Mouse (Mus musculus) spleen, postnatal 14 days (tissue): ENCODE measurements around the gene Mrps12.

Experiments
- DNase-seq, 2 experiments: peaks; one replicate each; pipeline ENCODE4 v3.0.0; 2021 to 2022; ENCODE audit warnings: low spot score in 2 of 2

Mrps12 gene

GRCm38 (mm10) chr7:28741709-28742438, at the start of gene Mrps12, which contains the start of gene Sars2:
Mrps12 (minus strand) TSS chr7:28741820.
Sars2 (plus strand) TSS chr7:28741992.
- peak; percentile 87 to 90 for DNase-seq

DNA sequence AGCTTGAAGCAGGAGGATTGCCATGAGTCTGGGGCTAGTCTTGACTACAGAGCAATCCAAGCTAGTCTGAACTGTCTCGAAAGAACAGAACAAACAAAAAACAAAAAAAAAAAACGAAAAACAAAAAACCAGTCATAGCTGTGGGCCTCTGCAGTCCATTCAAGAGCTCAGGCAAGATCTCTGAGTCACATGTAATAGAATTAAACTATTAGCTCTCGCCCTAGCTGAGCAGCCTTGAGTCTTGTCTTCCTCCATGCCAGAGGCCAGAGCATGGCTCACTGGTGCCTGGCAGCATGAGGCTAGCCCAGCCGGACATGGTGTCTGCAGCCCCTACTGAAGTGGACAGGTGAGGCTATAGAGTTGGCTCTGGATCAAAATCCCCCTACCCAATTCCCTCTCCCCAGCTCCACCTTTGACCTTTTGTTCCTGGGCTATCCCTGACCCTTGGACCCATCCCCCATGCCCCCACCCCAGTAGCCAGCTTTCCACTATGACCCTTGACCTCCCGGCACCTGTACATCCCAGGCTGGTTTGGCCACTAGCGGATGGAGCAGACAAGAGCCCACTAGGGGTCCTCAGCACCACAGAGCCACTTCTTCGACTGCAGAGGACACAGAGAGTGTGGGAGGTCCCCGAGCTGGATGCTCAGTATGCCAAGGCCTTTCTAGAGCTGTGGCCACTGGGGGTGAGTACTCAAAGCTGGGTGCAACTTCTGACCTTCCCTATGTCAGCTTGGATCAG, 48.6 kb upstream of the Mrps12 start:
- DNase-seq: no peak

DNA sequence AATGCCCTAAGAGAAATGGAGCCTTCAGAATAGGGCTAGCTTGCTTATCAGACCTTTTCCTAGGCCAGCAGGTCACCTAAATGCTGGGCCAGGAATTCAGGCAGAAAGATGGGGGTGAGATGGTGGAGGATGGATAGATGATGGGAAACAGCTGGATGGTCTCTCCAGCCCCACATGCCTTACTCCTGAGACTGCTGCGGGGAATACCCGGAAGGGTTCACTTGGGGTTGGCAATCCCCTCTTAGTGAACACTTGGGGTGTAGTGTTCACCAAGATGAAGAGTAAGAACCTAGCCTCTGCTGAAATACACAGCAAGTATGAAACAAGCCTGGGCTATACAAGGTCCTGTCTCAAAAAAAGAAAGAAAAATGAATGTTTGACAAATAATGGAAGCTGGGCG, 47.6 kb upstream of the Mrps12 start:
- DNase-seq: no peak

DNA sequence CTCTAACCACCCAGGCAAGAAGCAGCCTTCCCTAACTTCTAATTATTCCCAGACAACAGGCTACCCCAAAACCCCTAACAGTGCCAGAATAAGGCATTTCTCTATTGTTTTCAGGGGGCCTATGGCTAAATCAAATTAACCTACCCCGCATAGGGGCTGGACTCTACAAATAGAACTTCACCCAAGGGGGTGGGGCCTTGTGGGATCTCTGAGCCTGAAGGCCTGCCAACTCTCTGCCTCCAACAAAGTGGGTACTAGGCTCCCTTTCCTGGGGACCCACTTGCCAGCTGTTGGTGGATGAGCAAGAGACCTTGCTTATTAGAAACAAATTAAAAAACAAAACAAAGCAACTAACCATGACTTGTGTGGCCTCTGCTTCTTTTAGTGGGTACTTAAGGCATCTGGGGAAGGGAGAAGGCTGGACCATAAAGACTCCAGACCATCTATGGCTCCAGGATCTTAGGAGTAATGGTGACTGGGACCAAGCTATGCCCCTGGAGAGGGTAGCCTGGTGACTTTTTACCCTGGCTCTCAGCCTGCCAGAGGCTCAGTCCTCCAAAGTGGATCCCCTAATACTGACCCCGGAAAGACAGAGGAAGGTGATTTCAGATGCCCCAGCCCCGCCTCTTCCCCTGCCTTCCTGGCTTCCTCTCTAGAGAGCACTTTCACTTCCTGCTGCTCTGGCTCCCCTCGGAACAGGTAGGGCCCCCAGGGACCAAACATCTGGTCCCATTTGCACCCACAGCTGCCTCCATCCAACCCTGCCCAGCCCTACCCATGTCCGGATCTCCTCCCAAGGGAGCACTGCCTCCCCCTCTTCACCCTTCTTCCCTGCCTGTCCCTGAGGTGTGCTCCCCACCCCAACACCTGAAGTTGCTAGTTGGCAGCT, 46.9 kb upstream of the Mrps12 start, which contains the start of gene Rinl:
Gene Rinl (plus strand): TSS at position 663 of the 889 bp plus-strand sequence.
- peak; percentile 61 to 73 for DNase-seq

GRCm38 (mm10) chr7:28787884-28788283, 46.3 kb upstream of the Mrps12 start:
- DNase-seq: no peak

GRCm38 (mm10) chr7:28785161-28785560, 43.5 kb upstream of the Mrps12 start:
- DNase-seq: no peak

DNA sequence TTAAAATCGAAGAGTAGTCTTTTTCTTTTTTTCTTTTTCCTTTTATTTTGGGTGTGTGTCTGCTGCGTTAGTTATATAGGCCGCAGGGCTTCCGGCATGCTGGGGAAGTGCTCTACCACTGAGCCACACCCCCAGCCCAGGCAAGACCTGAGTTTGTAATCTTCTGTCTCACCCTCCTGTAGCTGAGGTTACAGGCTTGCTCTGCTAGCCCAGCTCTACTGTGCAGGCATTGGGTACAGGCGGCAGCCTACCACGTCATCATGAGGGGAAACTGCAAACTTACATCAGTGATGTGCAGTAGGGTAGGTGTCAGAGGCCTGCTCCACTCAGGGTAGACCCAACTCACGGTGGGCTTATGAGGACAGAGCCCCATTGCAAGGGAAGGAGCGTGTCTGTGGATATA, 39.6 kb upstream of the Mrps12 start:
- DNase-seq: peak in 1 of 2 experiments; percentile 32

GRCm38 (mm10) chr7:28780857-28781256, 39.2 kb upstream of the Mrps12 start:
- DNase-seq: no peak

GRCm38 (mm10) chr7:28780067-28780658, 38.5 kb upstream of the Mrps12 start:
- peak; percentile 75 to 90 for DNase-seq

- peak in 1 of 2 experiments; percentile 7 for DNase-seq
Observed at GRCm38 (mm10) chr7:28778825-28779224, 37.2 kb upstream of the Mrps12 start.

DNA sequence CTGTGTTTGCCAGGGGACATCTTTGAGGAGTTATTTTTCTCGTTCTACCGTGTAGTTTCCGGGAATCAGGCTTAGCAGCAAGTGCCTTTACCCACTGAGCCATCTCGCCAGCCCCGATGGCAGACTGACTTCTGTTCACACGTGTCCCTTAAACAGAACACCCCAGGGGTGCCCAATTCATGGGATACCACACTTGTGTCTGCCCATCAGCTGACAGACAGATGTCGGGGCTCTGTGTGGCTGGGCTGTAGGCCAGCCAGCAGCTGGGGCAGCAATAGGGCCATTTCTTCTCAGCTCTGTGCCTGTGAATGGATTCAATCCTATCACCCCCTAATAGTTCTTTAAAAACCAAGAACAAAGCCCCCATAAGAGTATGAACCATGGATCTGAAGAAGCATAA, 33.5 kb upstream of the Mrps12 start:
- DNase-seq: no peak

GRCm38 (mm10) chr7:28774164-28774563, 32.5 kb upstream of the Mrps12 start:
- no peak for DNase-seq

GRCm38 (mm10) chr7:28773163-28773562, 31.5 kb upstream of the Mrps12 start:
- DNase-seq: no peak

GRCm38 (mm10) chr7:28771867-28772266, 30.2 kb upstream of the Mrps12 start:
- peak in 1 of 2 experiments; percentile 5 for DNase-seq

- peak in 1 of 2 experiments; percentile 6 for DNase-seq
Observed at GRCm38 (mm10) chr7:28770309-28770708, 28.7 kb upstream of the Mrps12 start.

GRCm38 (mm10) chr7:28769414-28769958, 27.9 kb upstream of the Mrps12 start:
- no peak for DNase-seq

GRCm38 (mm10) chr7:28767462-28767965, 25.9 kb upstream of the Mrps12 start, which contains the start of gene Nfkbib:
Nfkbib (minus strand) TSS chr7:28767512.
- peak in 1 of 2 experiments; percentile 7 for DNase-seq

DNA sequence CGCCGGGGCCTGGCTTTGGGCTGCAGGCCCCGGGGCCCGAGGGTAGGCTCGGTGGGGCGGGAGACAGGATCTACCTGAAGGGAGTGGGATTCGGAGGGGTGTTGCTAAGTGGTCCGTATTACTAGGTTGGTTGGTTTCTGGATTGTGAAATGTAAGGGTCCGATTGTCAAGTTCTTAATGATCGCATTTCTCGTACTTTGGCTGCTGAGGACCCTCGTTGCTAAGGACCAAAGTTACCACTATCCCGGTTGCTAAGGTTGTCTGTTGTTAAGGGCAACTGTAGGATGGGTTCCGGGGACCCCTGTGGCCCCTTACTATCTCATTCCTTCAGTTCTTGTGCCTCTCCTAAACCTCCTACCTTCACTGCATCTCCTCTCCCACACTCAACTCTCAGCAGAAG, 25.3 kb upstream of the Mrps12 start:
- DNase-seq: no peak

DNA sequence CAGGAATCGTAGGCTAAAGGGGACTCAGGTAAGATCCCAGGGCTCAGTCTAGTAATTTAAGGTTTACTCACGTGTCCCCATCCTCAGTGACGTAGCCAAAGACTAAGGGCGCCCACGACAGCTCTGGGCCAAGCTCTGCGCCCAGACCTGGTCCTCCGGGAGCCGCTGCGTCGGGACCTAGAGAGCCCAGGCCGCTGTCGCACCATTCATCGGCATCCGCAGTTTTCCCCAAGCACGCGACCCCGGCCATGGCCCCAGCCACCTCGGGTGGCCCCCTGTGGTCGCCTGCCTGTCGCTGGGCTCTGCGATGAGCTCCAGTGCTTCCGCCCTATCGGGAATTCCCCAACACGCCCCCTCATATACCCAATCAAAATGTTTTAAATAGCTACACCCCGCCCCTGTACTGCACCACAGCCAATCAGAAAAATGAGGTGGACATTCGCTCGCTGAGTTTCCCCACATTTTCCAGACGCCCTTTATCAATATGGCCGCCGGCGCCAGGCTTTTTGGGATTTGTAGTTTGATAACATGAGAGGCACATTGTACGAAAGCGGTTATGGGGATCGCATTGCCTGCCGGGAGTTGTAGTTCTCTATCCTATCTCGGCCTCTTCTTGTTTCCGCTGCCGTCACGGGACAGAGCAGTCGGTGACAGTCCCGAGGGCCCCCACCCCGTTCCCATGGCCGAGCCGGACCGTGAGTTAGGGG, 24.7 kb upstream of the Mrps12 start, which contains the start of gene Sirt2:
Gene Sirt2 (plus strand): TSS at position 563 of the 707 bp plus-strand sequence.
- peak; percentile 90 to 92 for DNase-seq

DNA sequence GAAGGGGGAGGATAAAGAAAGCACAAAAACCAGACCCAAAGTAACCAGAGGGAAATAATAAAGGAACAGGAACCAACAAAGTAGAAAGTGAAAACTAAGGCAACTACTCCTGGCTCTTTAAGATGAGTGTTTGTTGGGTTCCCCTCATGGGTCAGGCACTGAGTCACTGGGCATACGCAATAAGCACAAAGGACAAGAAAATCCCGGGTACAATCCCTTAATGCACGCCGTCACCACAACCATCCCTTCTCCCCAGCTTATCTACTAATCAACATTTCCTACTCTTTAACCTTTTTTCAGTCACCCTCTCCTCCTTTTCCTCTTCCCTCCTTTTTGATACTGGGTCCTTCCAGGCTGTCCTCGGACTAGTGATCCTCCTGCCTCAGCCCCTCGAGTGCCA, 23.6 kb upstream of the Mrps12 start:
- DNase-seq: no peak
